Mouse (Mus musculus) kidney, embryonic 15.5 days (tissue): ENCODE results near the gene Gins3. TPM values are rescaled to one million over a fixed set of nuclear protein-coding genes. Genes with fewer than 3 reads are reported as not detected.
"Not testable (repeated sequence)": the region's sequence is repeated elsewhere in the genome, so short reads cannot be mapped to it uniquely, and the experiment has no call there.

ENCODE experiments used
- ATAC-seq: fragments of 200-750 bp; cut with Nextera tagmentation; replicated peaks from 2 replicates; pipeline ENCODE4 v1.8.0; 2017; ENCODE audit warnings: moderate TSS enrichment; ENCODE audit not compliant: low FRiP score
- H3K27ac ChIP-seq: fragments of 300-500 bp; sonication (generic); 2 replicates; pipeline ENCODE4 v1.5.1; 2015; ENCODE audit warnings: mild to moderate bottlenecking, inconsistent platforms
- H3K27me3 ChIP-seq: fragments of 300-500 bp; sonication (generic); 2 replicates; pipeline ENCODE4 v1.6.1; 2015; ENCODE audit warnings: inconsistent platforms
- H3K36me3 ChIP-seq: fragments of 300-500 bp; sonication (generic); 2 replicates; pipeline ENCODE4 v1.6.1; 2015; ENCODE audit warnings: inconsistent platforms
- H3K4me1 ChIP-seq: fragments of 300-500 bp; sonication (generic); 2 replicates; pipeline ENCODE4 v1.6.1; 2015; ENCODE audit warnings: inconsistent platforms
- H3K4me2 ChIP-seq: fragments of 300-500 bp; sonication (generic); 2 replicates; pipeline ENCODE4 v1.6.1; 2015; ENCODE audit warnings: moderate library complexity, mild to moderate bottlenecking, inconsistent platforms
- H3K4me3 ChIP-seq: fragments of 300-500 bp; sonication (generic); replicated peaks from 2 replicates; pipeline ENCODE4 v1.5.1; 2015; ENCODE audit warnings: mild to moderate bottlenecking, inconsistent platforms
- H3K9ac ChIP-seq: fragments of 300-500 bp; sonication (generic); 2 replicates; pipeline ENCODE4 v1.6.1; 2015; ENCODE audit warnings: mild to moderate bottlenecking, inconsistent platforms
- H3K9me3 ChIP-seq: fragments of 300-500 bp; sonication (generic); replicated peaks from 2 replicates; pipeline ENCODE4 v1.6.1; 2016; ENCODE audit warnings: inconsistent platforms
- WGBS: fragments of 180-500 bp; shearing (Covaris S2); methylation state at CpG from one replicate; pipeline ENCODE4 v1.1.7; 2015; ENCODE audit warnings: mixed read lengths; 5-methylcytosine and 5-hydroxymethylcytosine counted together
- polyA plus RNA-seq: library from polyadenylated mRNA; unstranded; fragments of >200 nt; fragmentation: Nextera tagmentation; extraction: Ambion mirVana; gene quantifications from 2 replicates; pipeline ENCODE4 v1.2.1, GENCODE M21; 2015

Gins3 gene
- polyA plus RNA-seq, 1 experiment from 2014 or later = 21.6 TPM

- not testable (repeated sequence) for H3K27me3 ChIP-seq, H3K4me2 ChIP-seq, H3K4me3 ChIP-seq, H3K27ac ChIP-seq, H3K9ac ChIP-seq, ATAC-seq, H3K9me3 ChIP-seq, H3K4me1 ChIP-seq, H3K36me3 ChIP-seq
- 21% methylated on average over 4 of the region's 5 CpGs for WGBS
Observed at GRCm38 (mm10) chr8:95606509-95606908, 26.7 kb upstream of the Gins3 start.

DNA sequence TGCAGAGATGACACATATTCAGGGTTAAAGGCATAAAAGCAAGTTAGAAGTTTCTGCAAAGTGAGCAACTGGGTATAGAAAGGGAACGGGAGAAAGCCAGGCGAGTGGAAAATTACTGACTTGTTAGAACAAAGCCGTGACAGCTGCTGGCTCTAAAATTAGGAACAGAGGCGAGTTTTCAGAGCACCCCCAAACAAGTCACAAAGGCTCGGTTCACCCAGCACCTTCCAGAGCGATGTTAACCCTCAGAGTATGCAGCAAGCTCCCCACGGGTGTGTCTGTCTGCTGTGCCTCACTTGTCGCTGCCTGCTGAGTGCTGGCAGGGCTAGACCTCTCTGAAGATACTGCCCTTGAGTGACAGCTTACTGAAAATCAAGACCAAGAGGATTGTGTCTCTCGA lies 26.0 kb upstream of the Gins3 start:
- Histone ChIP-seq H3K9ac (no peak overlapping the region), H3K4me3 (no peak overlapping the region), H3K36me3 (no peaks in the 10 kb centered on the region), H3K27me3 (peaks cover 3% of the 10 kb centered on the region; the same call in 1 of the 2 replicates), H3K9me3 (no peaks in the 10 kb centered on the region), H3K27ac (no peak overlapping the region), H3K4me1 (no peaks in the 10 kb centered on the region), H3K4me2 (no peak overlapping the region)
- ATAC-seq = no peak
- 68% methylated on average over 9 of the region's 9 CpGs for WGBS

DNA sequence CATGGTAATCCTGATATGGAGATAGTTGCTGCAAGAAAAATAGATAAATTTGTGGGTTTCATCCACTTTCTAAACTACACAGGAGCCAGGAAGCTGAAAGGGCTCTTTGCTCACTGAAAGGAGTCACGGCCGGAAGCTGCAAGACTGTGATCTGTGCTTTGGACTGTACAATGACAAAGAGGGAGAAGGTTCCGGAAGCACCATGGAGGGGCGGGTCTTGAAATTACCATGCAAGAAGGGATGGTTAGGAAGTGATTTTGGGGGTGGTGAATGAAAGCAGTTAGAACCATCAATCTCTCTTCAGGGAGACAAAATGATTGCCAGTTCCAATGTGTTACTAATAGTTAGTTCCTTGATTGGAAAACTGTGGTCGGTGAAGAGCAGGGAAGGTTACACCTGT lies 23.8 kb upstream of the Gins3 start:
- WGBS = 84% methylated on average over 5 of the region's 5 CpGs
- no peaks in the 10 kb centered on the region for H3K9me3 ChIP-seq
- H3K4me2 ChIP-seq = no peak overlapping the region
- no peak for ATAC-seq
- H3K27me3 ChIP-seq = peaks cover 11% of the 10 kb centered on the region
- H3K4me1 ChIP-seq = no peaks in the 10 kb centered on the region
- no peaks in the 10 kb centered on the region for H3K36me3 ChIP-seq
- H3K4me3 ChIP-seq = no peak overlapping the region
- no peak overlapping the region for H3K9ac ChIP-seq
- H3K27ac ChIP-seq = no peak overlapping the region

GRCm38 (mm10) chr8:95610749-95611148 lies 22.5 kb upstream of the Gins3 start:
- no peak overlapping the region for H3K4me2 ChIP-seq
- no peaks in the 10 kb centered on the region for H3K36me3 ChIP-seq
- WGBS = 74% methylated on average over 14 of the region's 14 CpGs
- ATAC-seq = no peak
- no peaks in the 10 kb centered on the region for H3K9me3 ChIP-seq
- no peak overlapping the region for H3K9ac ChIP-seq
- no peak overlapping the region for H3K27ac ChIP-seq
- no peak overlapping the region for H3K4me3 ChIP-seq
- H3K4me1 ChIP-seq = no peaks in the 10 kb centered on the region
- peaks cover 11% of the 10 kb centered on the region for H3K27me3 ChIP-seq

DNA sequence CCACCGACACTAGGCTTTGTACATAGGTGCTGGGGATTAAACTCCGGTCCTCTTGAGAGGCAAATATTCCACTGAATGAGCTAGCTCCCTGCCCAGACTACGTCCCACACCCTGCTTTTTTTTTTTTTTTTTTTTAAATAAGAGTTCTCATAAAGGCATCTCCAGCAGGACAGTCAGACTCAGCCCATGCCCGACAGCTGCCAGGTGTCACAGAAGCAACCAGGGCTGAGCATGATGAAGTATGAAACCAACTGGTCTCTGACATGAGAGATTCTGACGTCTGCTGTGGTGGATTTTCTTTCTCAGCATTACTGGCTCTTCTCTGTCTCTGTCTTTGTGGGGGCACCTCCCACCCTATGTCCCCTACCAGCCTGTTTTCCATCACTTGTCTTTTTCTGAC lies 21.5 kb upstream of the Gins3 start:
- Histone ChIP-seq H3K9me3 (no peaks in the 10 kb centered on the region), H3K9ac (no peak overlapping the region), H3K36me3 (no peaks in the 10 kb centered on the region), H3K27me3 (peaks cover 11% of the 10 kb centered on the region), H3K4me1 (no peaks in the 10 kb centered on the region), H3K4me3 (no peak overlapping the region), H3K27ac (no peak overlapping the region), H3K4me2 (0 out of 2 replicates have a peak overlapping the region, but pooled peaks have one; percentile 2)
- no peak for ATAC-seq
- 69% methylated on average over 5 of the region's 5 CpGs for WGBS

GRCm38 (mm10) chr8:95616383-95616782 lies 16.9 kb upstream of the Gins3 start:
- H3K4me1 ChIP-seq = no peaks in the 10 kb centered on the region
- H3K4me3 ChIP-seq = no peak overlapping the region
- H3K4me2 ChIP-seq = no peak overlapping the region
- H3K9me3 ChIP-seq = no peaks in the 10 kb centered on the region
- no peaks in the 10 kb centered on the region for H3K36me3 ChIP-seq
- H3K9ac ChIP-seq = no peak overlapping the region
- H3K27ac ChIP-seq = no peak overlapping the region
- 85% methylated on average over 7 of the region's 7 CpGs for WGBS
- ATAC-seq = no peak
- H3K27me3 ChIP-seq = peaks cover 13% of the 10 kb centered on the region; the same call in 1 of the 2 replicates

DNA sequence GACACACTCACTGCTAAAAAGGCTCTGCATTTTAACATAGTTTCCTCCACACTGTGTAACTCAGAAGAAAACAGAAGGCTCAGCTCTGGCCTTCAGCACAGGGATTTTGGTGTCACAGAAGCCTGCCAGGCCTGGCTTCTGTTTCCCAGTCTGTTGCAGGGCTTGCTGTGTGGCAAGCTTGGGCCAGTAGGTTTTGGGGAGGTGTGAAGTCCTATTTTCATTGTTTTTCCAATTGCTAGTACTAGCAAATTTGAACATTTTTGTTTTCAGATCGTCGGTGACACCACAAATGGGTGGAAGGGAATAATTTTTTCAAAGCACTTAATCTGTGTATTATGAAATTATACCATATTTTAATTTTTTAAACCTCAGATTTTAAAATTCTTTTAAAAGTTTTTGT lies 13.2 kb upstream of the Gins3 start:
- H3K36me3 ChIP-seq = no peaks in the 10 kb centered on the region
- no peak for ATAC-seq
- 88% methylated on average over 2 of the region's 2 CpGs for WGBS
- H3K4me1 ChIP-seq = no peaks in the 10 kb centered on the region
- H3K9me3 ChIP-seq = no peaks in the 10 kb centered on the region
- H3K4me2 ChIP-seq = no peak overlapping the region
- H3K9ac ChIP-seq = no peak overlapping the region
- H3K4me3 ChIP-seq = no peak overlapping the region
- peaks cover 10% of the 10 kb centered on the region; the same call in 1 of the 2 replicates for H3K27me3 ChIP-seq
- H3K27ac ChIP-seq = no peak overlapping the region

DNA sequence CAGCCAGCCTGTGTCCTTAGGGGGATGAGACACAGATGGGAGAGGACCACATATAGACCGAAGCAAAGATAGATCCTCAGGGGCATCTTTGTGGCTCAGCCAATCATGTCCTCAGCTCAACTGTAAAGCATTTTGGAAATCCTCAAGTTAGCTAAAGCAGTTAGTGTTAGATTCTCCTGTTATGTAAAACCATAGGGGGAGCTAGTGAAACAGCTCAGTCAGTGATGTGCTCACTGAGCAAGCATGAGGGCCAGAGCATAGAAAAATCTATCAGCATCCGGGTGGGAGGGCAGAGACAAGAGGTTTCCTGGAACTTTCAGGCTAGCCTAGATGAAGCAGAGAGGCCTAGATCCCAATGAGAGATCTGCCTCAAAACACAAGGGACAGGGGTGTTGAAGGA lies 8.4 kb upstream of the Gins3 start:
- no peak overlapping the region for H3K9ac ChIP-seq
- H3K9me3 ChIP-seq = no peaks in the 10 kb centered on the region
- H3K36me3 ChIP-seq = no peaks in the 10 kb centered on the region
- 92% methylated on average over 2 of the region's 2 CpGs for WGBS
- H3K27ac ChIP-seq = no peak overlapping the region
- H3K4me2 ChIP-seq = no peak overlapping the region
- H3K27me3 ChIP-seq = peaks cover 6% of the 10 kb centered on the region; the same call in 1 of the 2 replicates
- no peak for ATAC-seq
- no peaks in the 10 kb centered on the region for H3K4me1 ChIP-seq
- H3K4me3 ChIP-seq = no peak overlapping the region

DNA sequence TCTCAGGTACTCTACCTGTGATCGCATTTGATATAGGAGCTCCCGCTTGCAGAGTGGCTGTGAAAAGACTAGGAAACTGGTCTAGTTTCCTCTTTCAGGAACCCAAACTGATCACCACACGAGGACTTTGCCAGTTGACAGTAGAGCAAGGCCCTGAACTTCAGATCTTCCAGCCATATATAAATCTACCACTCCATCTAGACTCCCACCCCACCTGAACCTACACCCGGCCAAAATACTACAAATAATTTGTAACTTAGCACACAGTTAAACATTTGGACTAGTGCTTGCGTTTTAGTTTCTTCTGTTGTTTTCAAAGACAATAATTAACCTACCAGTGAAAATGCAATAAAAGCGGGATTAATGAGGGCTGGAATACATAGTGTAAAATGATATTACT lies 413 bp upstream of the Gins3 start:
- no peaks in the 10 kb centered on the region for H3K9me3 ChIP-seq
- 83% methylated on average over 6 of the region's 6 CpGs for WGBS
- no peak overlapping the region for H3K9ac ChIP-seq
- H3K36me3 ChIP-seq = no peaks in the 10 kb centered on the region
- H3K4me1 ChIP-seq = peaks cover 10% of the 10 kb centered on the region; the same call in 1 of the 2 replicates
- peak; percentile 24; the same call in 1 of the 2 replicates for ATAC-seq
- H3K4me3 ChIP-seq = peak overlapping the region; percentile 61
- peak overlapping the region; percentile 84 for H3K4me2 ChIP-seq
- no peak overlapping the region for H3K27ac ChIP-seq
- H3K27me3 ChIP-seq = no peaks in the 10 kb centered on the region

DNA sequence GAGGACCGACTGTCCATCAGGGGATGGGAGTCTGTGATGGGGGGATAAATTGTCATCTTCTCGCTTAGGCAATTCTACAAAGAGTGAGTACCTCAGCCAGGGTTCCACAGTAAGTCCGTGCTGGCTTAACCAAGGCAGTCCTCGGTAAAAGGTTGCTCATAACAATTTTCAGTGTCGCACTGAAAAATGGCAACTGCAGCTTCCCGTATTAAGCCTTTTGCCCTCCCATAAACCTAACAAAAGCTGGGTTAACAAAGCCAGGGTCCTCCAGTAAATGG lies 749 bp downstream of the Gins3 start:
- H3K27ac ChIP-seq = no peak overlapping the region
- H3K9me3 ChIP-seq = no peaks in the 10 kb centered on the region
- H3K4me3 ChIP-seq = peak overlapping the region; percentile 61
- H3K9ac ChIP-seq = peak overlapping the region; percentile 54
- H3K27me3 ChIP-seq = no peaks in the 10 kb centered on the region
- 5% methylated on average over 6 of the region's 6 CpGs for WGBS
- no peak for ATAC-seq
- peaks cover 10% of the 10 kb centered on the region; the same call in 1 of the 2 replicates for H3K4me1 ChIP-seq
- H3K4me2 ChIP-seq = peak overlapping the region; percentile 84
- peaks cover 6% of the 10 kb centered on the region for H3K36me3 ChIP-seq

- WGBS = 79% methylated on average over 2 of the region's 2 CpGs
- no peak overlapping the region for H3K9ac ChIP-seq
- H3K4me3 ChIP-seq = no peak overlapping the region
- no peak overlapping the region for H3K27ac ChIP-seq
- H3K4me1 ChIP-seq = no peaks in the 10 kb centered on the region
- H3K27me3 ChIP-seq = peaks cover 4% of the 10 kb centered on the region; the same call in 1 of the 2 replicates
- no peaks in the 10 kb centered on the region for H3K9me3 ChIP-seq
- ATAC-seq = no peak
- H3K4me2 ChIP-seq = no peak overlapping the region
- peaks cover 33% of the 10 kb centered on the region for H3K36me3 ChIP-seq
Observed at GRCm38 (mm10) chr8:95644942-95645341, 11.7 kb downstream of the Gins3 start.

DNA sequence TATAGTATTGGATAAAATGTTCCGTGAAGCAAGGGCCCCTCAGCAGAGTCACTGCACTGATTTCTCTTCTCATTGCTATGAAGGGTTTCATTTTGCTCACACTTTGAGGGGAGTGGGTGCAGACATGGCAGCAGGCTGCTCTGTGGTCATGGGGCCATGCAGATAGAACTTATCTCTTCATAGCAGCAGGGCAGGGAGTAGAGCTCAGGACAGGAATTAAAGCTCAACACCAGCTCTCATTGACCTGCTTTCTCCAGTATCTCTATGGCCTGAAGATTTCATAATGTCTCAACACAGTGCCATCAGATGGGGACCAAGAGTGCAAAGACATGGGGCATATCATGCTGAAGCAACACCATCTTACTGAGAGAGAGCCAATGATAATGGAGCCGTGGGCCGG lies 15.0 kb downstream of the Gins3 start:
- Histone ChIP-seq H3K4me1 (no peaks in the 10 kb centered on the region), H3K27ac (no peak overlapping the region), H3K9ac (no peak overlapping the region), H3K9me3 (no peaks in the 10 kb centered on the region), H3K36me3 (peaks cover 10% of the 10 kb centered on the region), H3K27me3 (peaks cover 4% of the 10 kb centered on the region; the same call in 1 of the 2 replicates), H3K4me3 (no peak overlapping the region), H3K4me2 (no peak overlapping the region)
- no peak for ATAC-seq
- WGBS = 90% methylated on average over 3 of the region's 3 CpGs

GRCm38 (mm10) chr8:95653351-95653750 lies 20.1 kb downstream of the Gins3 start:
- no peak for ATAC-seq
- no peak overlapping the region for H3K4me2 ChIP-seq
- no peaks in the 10 kb centered on the region for H3K9me3 ChIP-seq
- H3K27me3 ChIP-seq = peaks cover 4% of the 10 kb centered on the region; the same call in 1 of the 2 replicates
- 72% methylated on average over 5 of the region's 5 CpGs for WGBS
- H3K4me1 ChIP-seq = peaks cover 8% of the 10 kb centered on the region
- no peaks in the 10 kb centered on the region for H3K36me3 ChIP-seq
- H3K4me3 ChIP-seq = no peak overlapping the region
- no peak overlapping the region for H3K27ac ChIP-seq
- no peak overlapping the region for H3K9ac ChIP-seq
